ENCODE assay signal across 15 mouse cellular contexts in genomic region chr8:70681410-70681809, GRCm38 (mm10). TPM values are rescaled to one million over a fixed set of nuclear protein-coding genes. Genes with fewer than 3 reads are reported as not detected.
A peak's percentile ranks its signal among the peaks of the same experiment; 100 is the strongest.
DNase-seq lines count a peak whose midpoint lies in the region; ATAC-seq lines count a peak whose summit lies in the region.
"Had no signal": no experiment of that assay in that cellular context is flagged by ENCODE, and none has a peak within 500 bp of the region (broad histone marks: within the 10 kb centered on the region; RNA-seq: fewer than 3 reads in every experiment).

No protein-coding gene starts in this region.

- peaks cover 18% of the 10 kb centered on the region for H3K36me3 ChIP-seq in heart, embryonic 15.5 days
- H3K36me3 ChIP-seq in embryonic facial prominence, embryonic 15.5 days, result peaks cover 30% of the 10 kb centered on the region

- H3K9ac ChIP-seq in heart, embryonic 15.5 days, result 0 out of 2 replicates have a peak overlapping the region, but pooled peaks have one; percentile 53
- H3K9ac ChIP-seq in embryonic facial prominence, embryonic 15.5 days, result no peak overlapping the region

- H3K4me3 ChIP-seq in heart, embryonic 15.5 days, result no peak overlapping the region
- no peak overlapping the region for H3K4me3 ChIP-seq in embryonic facial prominence, embryonic 15.5 days (replicated peaks)
- H3K4me3 ChIP-seq: hindbrain, embryonic 13.5 days; lung, embryonic 15.5 days; neural tube, embryonic 13.5 days had no signal

- 76% methylated on average over 3 of the region's 3 CpGs for WGBS in heart, embryonic 15.5 days
- WGBS in embryonic facial prominence, embryonic 15.5 days, result 49% methylated on average over 3 of the region's 3 CpGs

- H3K4me2 ChIP-seq in heart, embryonic 15.5 days, result no peak overlapping the region
- H3K4me2 ChIP-seq in embryonic facial prominence, embryonic 15.5 days (replicated peaks), result no peak overlapping the region

- ATAC-seq in heart, embryonic 15.5 days (replicated peaks; ENCODE audit: insufficient number of reproducible peaks, insufficient read depth, low FRiP score, low read depth), result no peak
- ATAC-seq in embryonic facial prominence, embryonic 15.5 days (ENCODE audit: insufficient number of reproducible peaks, low FRiP score, low TSS enrichment, low read depth), result no peak
- ATAC-seq in megakaryocyte progenitor cell, adult 5-6 weeks (replicated peaks; ENCODE audit: poor library complexity), result 0 out of 2 replicates have a peak, but pooled peaks have one; percentile 23
- ATAC-seq: CD4-positive, CD25-positive, alpha-beta regulatory T cell, adult 4 months had no signal

- H3K4me1 ChIP-seq in heart, embryonic 15.5 days (replicated peaks), result peaks cover 22% of the 10 kb centered on the region
- peaks cover 22% of the 10 kb centered on the region for H3K4me1 ChIP-seq in embryonic facial prominence, embryonic 15.5 days

- H3K9me3 ChIP-seq in heart, embryonic 15.5 days (replicated peaks), result no peaks in the 10 kb centered on the region
- H3K9me3 ChIP-seq in embryonic facial prominence, embryonic 15.5 days (replicated peaks), result no peaks in the 10 kb centered on the region
- H3K9me3 ChIP-seq: hindbrain, embryonic 13.5 days; lung, embryonic 15.5 days; neural tube, embryonic 13.5 days had no signal

- DNase-seq in heart, adult 18-20 months, result no peak
- DNase-seq in NIH3T3 (ENCODE audit: low read depth), result peak; percentile 51
- no peak for DNase-seq in ovary, postnatal 10 days (ENCODE audit: low spot score)
- DNase-seq in right cerebral cortex, postnatal 36 days (ENCODE audit: low spot score in 2 of 2), result no peak
- DNase-seq: cerebellum, adult 9-10 months; kidney, adult 11 months; thymus, postnatal 14 days had no signal

- peak overlapping the region; percentile 94 for H3K27ac ChIP-seq in heart, embryonic 15.5 days
- H3K27ac ChIP-seq in embryonic facial prominence, embryonic 15.5 days (replicated peaks), result peak overlapping the region; percentile 69
- H3K27ac ChIP-seq: hindbrain, embryonic 13.5 days; lung, embryonic 15.5 days; neural tube, embryonic 13.5 days had no signal

- no peaks in the 10 kb centered on the region for H3K27me3 ChIP-seq in heart, embryonic 15.5 days
- no peaks in the 10 kb centered on the region for H3K27me3 ChIP-seq in embryonic facial prominence, embryonic 15.5 days
- H3K27me3 ChIP-seq: hindbrain, embryonic 13.5 days; lung, embryonic 15.5 days; neural tube, embryonic 13.5 days had no signal

RNA-seq across cellular contexts. Expression of gene Lsm4, which starts 8.4 kb away (rescaled TPM):
- polyA plus RNA-seq in heart, embryonic 15.5 days (2015; fragmentation: Nextera tagmentation; extraction: Ambion mirVana), result 256 and 281 TPM in 2 replicates
- 10 to 100 TPM; 66.7 to 73.1 TPM for total RNA-seq in heart, adult 18-20 months (2021)
- 243 and 244 TPM in 2 replicates for polyA plus RNA-seq in embryonic facial prominence, embryonic 15.5 days (2015; fragmentation: Nextera tagmentation; extraction: Ambion mirVana)
- total RNA-seq in megakaryocyte progenitor cell, adult 5-6 weeks (2015), result 121 and 125 TPM in 2 replicates
- total RNA-seq in megakaryocyte progenitor cell, adult 5-6 weeks (2017), result 214 and 249 TPM in 2 replicates

RNA-seq across cellular contexts. Expression of gene Jund, which starts 17.3 kb away (rescaled TPM):
- 79.8 and 89.0 TPM in 2 replicates for polyA plus RNA-seq in heart, embryonic 15.5 days (2015; fragmentation: Nextera tagmentation; extraction: Ambion mirVana)
- 100 to 1,000 TPM; 129 to 138 TPM for total RNA-seq in heart, adult 18-20 months (2021)
- 97.7 and 99.6 TPM in 2 replicates for polyA plus RNA-seq in embryonic facial prominence, embryonic 15.5 days (2015; fragmentation: Nextera tagmentation; extraction: Ambion mirVana)
- total RNA-seq in megakaryocyte progenitor cell, adult 5-6 weeks (2015), result 16.1 and 29.1 TPM in 2 replicates
- total RNA-seq in megakaryocyte progenitor cell, adult 5-6 weeks (2017), result 19.8 and 21.0 TPM in 2 replicates

RNA-seq across cellular contexts. Expression of gene Pgpep1, which starts 21.2 kb away (rescaled TPM):
- 32.2 and 36.3 TPM in 2 replicates for polyA plus RNA-seq in heart, embryonic 15.5 days (2015; fragmentation: Nextera tagmentation; extraction: Ambion mirVana)
- total RNA-seq in heart, adult 18-20 months (2021), result 10 to 100 TPM; 40.5 to 41.1 TPM
- 52.1 and 56.6 TPM in 2 replicates for polyA plus RNA-seq in embryonic facial prominence, embryonic 15.5 days (2015; fragmentation: Nextera tagmentation; extraction: Ambion mirVana)
- 11.7 and 11.8 TPM in 2 replicates for total RNA-seq in megakaryocyte progenitor cell, adult 5-6 weeks (2015)
- total RNA-seq in megakaryocyte progenitor cell, adult 5-6 weeks (2017), result 3.6 and 5.2 TPM in 2 replicates

RNA-seq across cellular contexts. Expression of gene Iqcn, which starts 21.8 kb away (rescaled TPM):
- polyA plus RNA-seq in heart, embryonic 15.5 days (2015; fragmentation: Nextera tagmentation; extraction: Ambion mirVana), result 0.04 TPM in 2 replicates
- total RNA-seq in heart, adult 18-20 months (2021), result under 1 TPM in 1 of 2 experiments, not detected in 1; 0.05 TPM
- 0.03 and 0.04 TPM in 2 replicates for polyA plus RNA-seq in embryonic facial prominence, embryonic 15.5 days (2015; fragmentation: Nextera tagmentation; extraction: Ambion mirVana)
- 0.07 TPM in 1 of 2 replicates, not detected in the other for total RNA-seq in megakaryocyte progenitor cell, adult 5-6 weeks (2015)
- total RNA-seq in megakaryocyte progenitor cell, adult 5-6 weeks (2017), result not detected in 2 replicates

RNA-seq across cellular contexts. Expression of gene Gm3336, which starts 36.9 kb away (rescaled TPM):
- not detected in 2 replicates for polyA plus RNA-seq in heart, embryonic 15.5 days (2015; fragmentation: Nextera tagmentation; extraction: Ambion mirVana)
- not detected for total RNA-seq in heart, adult 18-20 months (2021)
- not detected in 2 replicates for polyA plus RNA-seq in embryonic facial prominence, embryonic 15.5 days (2015; fragmentation: Nextera tagmentation; extraction: Ambion mirVana)
- not detected in 2 replicates for total RNA-seq in megakaryocyte progenitor cell, adult 5-6 weeks (2015)
- total RNA-seq in megakaryocyte progenitor cell, adult 5-6 weeks (2017), result 0.12 TPM in 1 of 2 replicates, not detected in the other
- total RNA-seq: left cerebral cortex, postnatal 25 days had no signal
- polyA plus RNA-seq: CD4-positive, CD25-positive, alpha-beta regulatory T cell, adult 4 months; hindbrain, embryonic 13.5 days; lung, embryonic 15.5 days; neural tube, embryonic 13.5 days had no signal

Comparison
In these comparisons a context has a peak if more than half of its experiments do, and no peak if none do; other contexts are left out.
1. RNA of gene Jund, which starts 17.3 kb away (total RNA-seq): 129 to 138 TPM in heart, adult 18-20 months; 16.1 to 29.1 TPM in megakaryocyte progenitor cell, adult 5-6 weeks; every median in the first group is over 4 times any median in the second.